Mouse (Mus musculus): ENCODE measurements around the gene Lag3.

DNA sequence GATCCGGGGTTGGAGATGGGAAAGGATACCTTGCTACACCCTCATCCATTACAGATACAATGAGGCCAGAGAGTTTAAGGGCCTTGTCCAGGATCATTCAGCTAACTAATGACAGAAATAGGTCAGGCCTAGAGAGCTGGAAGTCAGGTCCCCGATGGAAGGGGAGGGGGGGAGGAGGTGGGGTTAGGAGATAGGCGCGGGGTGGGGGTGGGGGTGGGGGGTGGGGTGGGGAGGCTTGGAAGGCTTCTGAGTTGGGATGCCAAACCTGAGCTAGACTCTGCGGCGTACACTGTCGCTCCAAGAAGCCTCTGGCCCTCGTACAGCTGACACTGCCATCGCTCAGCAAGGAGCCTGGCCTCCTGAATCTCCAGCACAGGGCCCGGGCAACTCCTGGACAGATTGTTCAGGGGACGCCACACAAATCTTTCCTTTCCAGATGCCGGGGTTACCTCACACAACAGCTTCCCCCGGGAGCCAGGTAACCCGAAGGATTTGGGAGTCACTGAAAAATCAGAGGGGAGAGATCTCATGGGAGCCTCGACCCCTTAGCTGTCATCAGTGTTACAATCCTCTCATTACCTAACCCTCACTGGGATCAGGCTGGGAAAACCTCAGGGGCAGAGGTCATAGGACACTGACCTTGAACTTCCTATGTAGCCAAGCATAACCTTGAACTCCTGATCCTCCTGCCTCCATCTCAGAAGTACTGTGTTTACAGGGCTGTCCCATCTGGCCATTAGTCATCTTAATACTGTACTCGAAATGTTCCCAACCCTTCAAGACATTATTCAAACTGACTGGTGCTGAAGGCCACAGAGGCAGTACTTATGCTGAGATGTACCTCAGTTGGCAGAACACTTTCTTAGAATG, 6.3 kb downstream of the Lag3 start:
- TF ChIP-seq CTCF (IDR thresholded peaks at IDR 0.05; ENCODE audit: borderline replicate concordance, insufficient read depth, low read depth, low read length), result no peak
- TF ChIP-seq POLR2A (IDR thresholded peaks at IDR 0.05; ENCODE audit: borderline replicate concordance, insufficient read depth, low read length), result no peak

Data from cerebellum, adult 2 months (tissue).